Mouse (Mus musculus) embryonic facial prominence, embryonic 12.5 days (tissue): Measurements from ENCODE around the gene Psmd9. TPM values are rescaled to one million over a fixed set of nuclear protein-coding genes. Genes with fewer than 3 reads are reported as not detected.

Experiments
- ATAC-seq: fragments of 200-750 bp; cut with Nextera tagmentation; 2 replicates; pipeline ENCODE4 v1.8.0; 2017; ENCODE audit not compliant: insufficient number of reproducible peaks, insufficient read depth, low FRiP score, low TSS enrichment
- H3K27ac ChIP-seq: fragments of 300-500 bp; sonication (generic); 2 replicates; pipeline ENCODE4 v1.5.1; 2016; ENCODE audit warnings: mild to moderate bottlenecking
- H3K27me3 ChIP-seq: fragments of 300-500 bp; sonication (generic); 2 replicates; pipeline ENCODE4 v1.6.1; 2016; ENCODE audit warnings: mild to moderate bottlenecking, moderate library complexity
- H3K36me3 ChIP-seq: fragments of 300-500 bp; sonication (generic); 2 replicates; pipeline ENCODE4 v1.6.1; 2016; ENCODE audit warnings: mild to moderate bottlenecking
- H3K4me1 ChIP-seq: fragments of 300-500 bp; sonication (generic); 2 replicates; pipeline ENCODE4 v1.6.1; 2016
- H3K4me2 ChIP-seq: fragments of 300-500 bp; sonication (generic); replicated peaks from 2 replicates; pipeline ENCODE4 v1.6.1; 2016; ENCODE audit warnings: mild to moderate bottlenecking, moderate library complexity
- H3K4me3 ChIP-seq: fragments of 300-500 bp; sonication (generic); 2 replicates; pipeline ENCODE4 v1.5.1; 2016; ENCODE audit warnings: mild to moderate bottlenecking
- H3K9ac ChIP-seq: fragments of 300-500 bp; sonication (generic); 2 replicates; pipeline ENCODE4 v1.6.1; 2016; ENCODE audit warnings: mild to moderate bottlenecking, moderate library complexity
- H3K9me3 ChIP-seq: fragments of 300-500 bp; sonication (generic); 2 replicates; pipeline ENCODE4 v1.6.1; 2016; ENCODE audit warnings: mild to moderate bottlenecking, moderate library complexity
- WGBS: fragments of 180-500 bp; shearing (Covaris S2); methylation state at CpG from one replicate; pipeline ENCODE4 v1.1.7; 2016; 5-methylcytosine and 5-hydroxymethylcytosine counted together
- polyA plus RNA-seq: library from polyadenylated mRNA; unstranded; fragments of >200 nt; fragmentation: Nextera tagmentation; extraction: Ambion mirVana; gene quantifications from 2 replicates; pipeline ENCODE4 v1.2.1, GENCODE M21; 2016

Gene Psmd9
- polyA plus RNA-seq, 1 experiment from 2014 or later, result 89.0 TPM

GRCm38 (mm10) chr5:123144746-123145590 lies 24.2 kb upstream of the Psmd9 start:
- no peak overlapping the region for H3K27ac ChIP-seq
- H3K27me3 ChIP-seq, result no peaks in the 10 kb centered on the region
- H3K36me3 ChIP-seq, result peaks cover 40% of the 10 kb centered on the region
- peak overlapping the region; percentile 100 for H3K9ac ChIP-seq
- 35% methylated on average over 20 of the region's 20 CpGs for WGBS
- peak overlapping the region; percentile 97 for H3K4me3 ChIP-seq
- peaks cover 49% of the 10 kb centered on the region for H3K4me1 ChIP-seq
- H3K4me2 ChIP-seq, result peak overlapping the region; percentile 99
- no peaks in the 10 kb centered on the region for H3K9me3 ChIP-seq
- no peak for ATAC-seq

GRCm38 (mm10) chr5:123146357-123146756 lies 22.9 kb upstream of the Psmd9 start:
- H3K4me3 ChIP-seq, result no peak overlapping the region
- H3K27me3 ChIP-seq, result no peaks in the 10 kb centered on the region
- no peak overlapping the region for H3K27ac ChIP-seq
- H3K36me3 ChIP-seq, result peaks cover 46% of the 10 kb centered on the region
- 81% methylated on average over 11 of the region's 11 CpGs for WGBS
- peaks cover 62% of the 10 kb centered on the region for H3K4me1 ChIP-seq
- no peak for ATAC-seq
- H3K9ac ChIP-seq, result no peak overlapping the region
- no peak overlapping the region for H3K4me2 ChIP-seq
- no peaks in the 10 kb centered on the region for H3K9me3 ChIP-seq

- Histone ChIP-seq H3K4me1 (peaks cover 62% of the 10 kb centered on the region), H3K27me3 (no peaks in the 10 kb centered on the region), H3K9ac (no peak overlapping the region), H3K9me3 (no peaks in the 10 kb centered on the region), H3K27ac (no peak overlapping the region), H3K4me2 (no peak overlapping the region), H3K4me3 (no peak overlapping the region), H3K36me3 (peaks cover 58% of the 10 kb centered on the region)
- 83% methylated on average over 17 of the region's 17 CpGs for WGBS
- no peak for ATAC-seq
Measured at GRCm38 (mm10) chr5:123147569-123147968, 21.6 kb upstream of the Psmd9 start.

GRCm38 (mm10) chr5:123148073-123148722 lies 21.0 kb upstream of the Psmd9 start:
- Histone ChIP-seq H3K4me2 (no peak overlapping the region), H3K4me1 (peaks cover 62% of the 10 kb centered on the region), H3K36me3 (peaks cover 65% of the 10 kb centered on the region), H3K27me3 (no peaks in the 10 kb centered on the region), H3K9ac (no peak overlapping the region), H3K9me3 (no peaks in the 10 kb centered on the region), H3K4me3 (no peak overlapping the region), H3K27ac (no peak overlapping the region)
- 87% methylated on average over 25 of the region's 25 CpGs for WGBS
- no peak for ATAC-seq

- H3K4me1 ChIP-seq, result peaks cover 50% of the 10 kb centered on the region
Measured at GRCm38 (mm10) chr5:123149451-123150400, 19.5 kb upstream of the Psmd9 start.

GRCm38 (mm10) chr5:123150641-123151040 lies 18.6 kb upstream of the Psmd9 start:
- peaks cover 77% of the 10 kb centered on the region for H3K36me3 ChIP-seq
- H3K27me3 ChIP-seq, result no peaks in the 10 kb centered on the region
- peaks cover 41% of the 10 kb centered on the region for H3K4me1 ChIP-seq
- H3K27ac ChIP-seq, result no peak overlapping the region
- ATAC-seq, result no peak
- H3K4me2 ChIP-seq, result peak overlapping the region; percentile 53
- 0 out of 2 replicates have a peak overlapping the region, but pooled peaks have one; percentile 7 for H3K9ac ChIP-seq
- H3K9me3 ChIP-seq, result no peaks in the 10 kb centered on the region
- 37% methylated on average over 7 of the region's 7 CpGs for WGBS
- H3K4me3 ChIP-seq, result peak overlapping the region; percentile 30

More at GRCm38 (mm10) chr5:123149451-123150400, 19.5 kb upstream of the Psmd9 start:
- Histone ChIP-seq H3K4me3 (peak overlapping the region; percentile 30), H3K4me2 (peak overlapping the region; percentile 53), H3K9ac (peak overlapping the region; percentile 24; the same call in 1 of the 2 replicates), H3K36me3 (peaks cover 72% of the 10 kb centered on the region), H3K27me3 (no peaks in the 10 kb centered on the region), H3K9me3 (no peaks in the 10 kb centered on the region), H3K27ac (0 out of 2 replicates have a peak overlapping the region, but pooled peaks have one; percentile 37)
- peak; percentile 82 for ATAC-seq
- WGBS, result 6% methylated on average over 19 of the region's 19 CpGs

- no peak for ATAC-seq
- Histone ChIP-seq H3K36me3 (peaks cover 77% of the 10 kb centered on the region), H3K27ac (no peak overlapping the region), H3K9ac (0 out of 2 replicates have a peak overlapping the region, but pooled peaks have one; percentile 7), H3K27me3 (no peaks in the 10 kb centered on the region), H3K4me3 (peak overlapping the region; percentile 30), H3K4me1 (peaks cover 37% of the 10 kb centered on the region), H3K9me3 (no peaks in the 10 kb centered on the region), H3K4me2 (peak overlapping the region; percentile 53)
- 35% methylated on average over 7 of the region's 7 CpGs for WGBS
Measured at GRCm38 (mm10) chr5:123151077-123151476, 18.1 kb upstream of the Psmd9 start.

GRCm38 (mm10) chr5:123151707-123152362 lies 17.4 kb upstream of the Psmd9 start:
- 92% methylated on average over 18 of the region's 19 CpGs for WGBS
- ATAC-seq, result no peak
- Histone ChIP-seq H3K27me3 (no peaks in the 10 kb centered on the region), H3K4me2 (no peak overlapping the region), H3K9ac (no peak overlapping the region), H3K9me3 (no peaks in the 10 kb centered on the region), H3K36me3 (peaks cover 73% of the 10 kb centered on the region), H3K27ac (no peak overlapping the region), H3K4me3 (no peak overlapping the region), H3K4me1 (peaks cover 32% of the 10 kb centered on the region)

- H3K4me1 ChIP-seq, result peaks cover 32% of the 10 kb centered on the region
- peaks cover 73% of the 10 kb centered on the region for H3K36me3 ChIP-seq
- H3K4me2 ChIP-seq, result no peak overlapping the region
- H3K27me3 ChIP-seq, result no peaks in the 10 kb centered on the region
- 62% methylated on average over 1 of the region's 1 CpGs for WGBS
- no peak overlapping the region for H3K4me3 ChIP-seq
- H3K9ac ChIP-seq, result no peak overlapping the region
- H3K9me3 ChIP-seq, result no peaks in the 10 kb centered on the region
- ATAC-seq, result no peak
- no peak overlapping the region for H3K27ac ChIP-seq
Measured at GRCm38 (mm10) chr5:123152901-123153300, 16.3 kb upstream of the Psmd9 start.

GRCm38 (mm10) chr5:123155425-123155824 lies 13.8 kb upstream of the Psmd9 start:
- no peak overlapping the region for H3K27ac ChIP-seq
- H3K27me3 ChIP-seq, result no peaks in the 10 kb centered on the region
- no peak for ATAC-seq
- WGBS, result 56% methylated on average over 7 of the region's 7 CpGs
- no peak overlapping the region for H3K4me3 ChIP-seq
- no peak overlapping the region for H3K9ac ChIP-seq
- H3K4me1 ChIP-seq, result peaks cover 9% of the 10 kb centered on the region
- H3K4me2 ChIP-seq, result no peak overlapping the region
- peaks cover 83% of the 10 kb centered on the region for H3K36me3 ChIP-seq
- H3K9me3 ChIP-seq, result no peaks in the 10 kb centered on the region

GRCm38 (mm10) chr5:123156763-123157162 lies 12.4 kb upstream of the Psmd9 start:
- Histone ChIP-seq H3K4me1 (no peaks in the 10 kb centered on the region), H3K9me3 (no peaks in the 10 kb centered on the region), H3K36me3 (peaks cover 86% of the 10 kb centered on the region), H3K4me3 (no peak overlapping the region), H3K4me2 (no peak overlapping the region), H3K27ac (no peak overlapping the region), H3K9ac (no peak overlapping the region), H3K27me3 (no peaks in the 10 kb centered on the region)
- 91% methylated on average over 12 of the region's 12 CpGs for WGBS
- ATAC-seq, result no peak
